Mouse (Mus musculus) embryonic facial prominence, embryonic 15.5 days (tissue): ENCODE results near the gene Cerkl. TPM values are rescaled to one million over a fixed set of nuclear protein-coding genes. Genes with fewer than 3 reads are reported as not detected.

ENCODE experiments used
- ATAC-seq: fragments of 200-750 bp; cut with Nextera tagmentation; 2 replicates; pipeline ENCODE4 v1.8.0; 2017; ENCODE audit warnings: low read depth, moderate TSS enrichment; ENCODE audit not compliant: insufficient number of reproducible peaks, low FRiP score, low TSS enrichment
- H3K27ac ChIP-seq: fragments of 300-500 bp; sonication (generic); replicated peaks from 2 replicates; pipeline ENCODE4 v1.5.1; 2015; ENCODE audit warnings: mild to moderate bottlenecking, inconsistent platforms
- H3K27me3 ChIP-seq: fragments of 300-500 bp; sonication (generic); 2 replicates; pipeline ENCODE4 v1.6.1; 2015; ENCODE audit warnings: inconsistent platforms
- H3K36me3 ChIP-seq: fragments of 300-500 bp; sonication (generic); 2 replicates; pipeline ENCODE4 v1.6.1; 2015; ENCODE audit warnings: mild to moderate bottlenecking, inconsistent platforms
- H3K4me1 ChIP-seq: fragments of 300-500 bp; sonication (generic); 2 replicates; pipeline ENCODE4 v1.6.1; 2015; ENCODE audit warnings: inconsistent platforms
- H3K4me2 ChIP-seq: fragments of 300-500 bp; sonication (generic); replicated peaks from 2 replicates; pipeline ENCODE4 v1.6.1; 2015; ENCODE audit warnings: mild to moderate bottlenecking, inconsistent platforms
- H3K4me3 ChIP-seq: fragments of 300-500 bp; sonication (generic); replicated peaks from 2 replicates; pipeline ENCODE4 v1.5.1; 2015; ENCODE audit warnings: mild to moderate bottlenecking, inconsistent platforms
- H3K9ac ChIP-seq: fragments of 300-500 bp; sonication (generic); 2 replicates; pipeline ENCODE4 v1.6.1; 2015; ENCODE audit warnings: inconsistent platforms
- H3K9me3 ChIP-seq: fragments of 300-500 bp; sonication (generic); replicated peaks from 2 replicates; pipeline ENCODE4 v1.6.1; 2016; ENCODE audit warnings: inconsistent platforms
- WGBS: fragments of 180-500 bp; shearing (Covaris S2); methylation state at CpG from one replicate; pipeline ENCODE4 v1.1.7; 2015; 5-methylcytosine and 5-hydroxymethylcytosine counted together
- polyA plus RNA-seq: library from polyadenylated mRNA; unstranded; fragments of >200 nt; fragmentation: Nextera tagmentation; extraction: Ambion mirVana; gene quantifications from 2 replicates; pipeline ENCODE4 v1.2.1, GENCODE M21; 2015

Cerkl gene
- polyA plus RNA-seq, 1 experiment from 2014 or later: 4.0 TPM

DNA sequence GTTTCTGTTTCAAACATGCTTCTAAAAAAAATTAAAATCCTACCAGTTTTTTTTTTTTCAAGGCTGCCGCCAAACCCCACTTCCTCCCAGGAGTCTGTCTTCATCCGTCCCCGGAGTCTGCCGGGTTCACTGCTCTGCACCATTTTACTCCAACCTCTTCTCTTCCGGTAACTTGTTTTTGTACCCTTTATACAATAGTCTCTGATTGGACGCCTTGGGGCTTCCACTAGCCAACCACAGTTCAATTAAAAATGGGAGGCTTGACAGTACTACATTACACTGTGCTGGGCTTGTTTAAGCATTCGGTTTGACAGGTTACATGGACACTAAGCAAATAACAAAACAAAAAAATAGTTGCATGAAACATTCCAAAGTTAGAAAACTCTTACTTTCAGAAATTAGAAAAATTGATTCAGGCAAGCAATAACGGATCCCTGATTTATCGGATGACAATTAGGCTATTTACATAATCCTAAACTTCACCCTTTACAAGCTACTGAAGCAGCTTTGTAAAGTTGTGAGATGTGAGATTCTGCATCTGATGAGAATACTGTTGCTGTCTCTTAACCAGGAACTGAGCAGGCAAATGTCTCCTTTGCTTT lies 85.8 kb downstream of the Cerkl start:
- Histone ChIP-seq H3K27ac (no peak overlapping the region), H3K4me2 (peak overlapping the region; percentile 24; the same call in 1 of the 2 replicates), H3K27me3 (no peaks in the 10 kb centered on the region), H3K4me3 (peak overlapping the region; percentile 20), H3K4me1 (no peaks in the 10 kb centered on the region), H3K36me3 (no peaks in the 10 kb centered on the region), H3K9me3 (no peaks in the 10 kb centered on the region), H3K9ac (no peak overlapping the region)
- ATAC-seq: no peak
- 62% methylated on average over 9 of the region's 9 CpGs for WGBS

DNA sequence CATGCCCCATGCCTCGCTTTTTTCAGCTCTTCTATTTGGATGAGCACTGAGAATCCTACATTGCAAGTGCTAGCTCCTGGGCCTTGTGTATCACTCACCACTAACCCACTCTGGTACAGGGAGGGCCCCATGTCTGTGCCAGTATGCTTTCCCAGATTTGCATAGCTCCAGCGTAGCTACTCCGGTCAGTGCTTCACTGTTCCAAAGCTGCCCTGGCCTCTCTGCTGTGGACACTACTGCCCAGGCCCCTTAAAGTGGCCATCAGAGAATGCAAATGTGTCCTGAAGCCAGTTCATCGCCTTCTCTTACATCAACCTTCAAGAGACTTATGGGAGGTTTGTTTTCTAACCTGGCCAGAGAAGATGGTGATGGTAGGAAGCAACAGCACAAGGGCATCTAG lies 86.7 kb downstream of the Cerkl start:
- no peak for ATAC-seq
- no peak overlapping the region for H3K27ac ChIP-seq
- H3K9ac ChIP-seq: no peak overlapping the region
- H3K27me3 ChIP-seq: no peaks in the 10 kb centered on the region
- no peaks in the 10 kb centered on the region for H3K4me1 ChIP-seq
- no peaks in the 10 kb centered on the region for H3K36me3 ChIP-seq
- H3K9me3 ChIP-seq: no peaks in the 10 kb centered on the region
- no peak overlapping the region for H3K4me3 ChIP-seq
- 83% methylated on average over 4 of the region's 4 CpGs for WGBS
- 0 out of 2 replicates have a peak overlapping the region, but pooled peaks have one; percentile 24 for H3K4me2 ChIP-seq

- 49% methylated on average over 7 of the region's 7 CpGs for WGBS
- H3K27me3 ChIP-seq: no peaks in the 10 kb centered on the region
- H3K4me1 ChIP-seq: no peaks in the 10 kb centered on the region
- no peak overlapping the region for H3K4me2 ChIP-seq
- no peak overlapping the region for H3K4me3 ChIP-seq
- H3K27ac ChIP-seq: no peak overlapping the region
- no peaks in the 10 kb centered on the region for H3K9me3 ChIP-seq
- no peak for ATAC-seq
- H3K9ac ChIP-seq: no peak overlapping the region
- no peaks in the 10 kb centered on the region for H3K36me3 ChIP-seq
These were observed 87.5 kb downstream of the Cerkl start for GRCm38 (mm10) chr2:79369061-79369524.

GRCm38 (mm10) chr2:79368661-79369060 lies 87.9 kb downstream of the Cerkl start:
- no peaks in the 10 kb centered on the region for H3K9me3 ChIP-seq
- H3K27ac ChIP-seq: no peak overlapping the region
- H3K4me2 ChIP-seq: no peak overlapping the region
- no peak overlapping the region for H3K9ac ChIP-seq
- H3K36me3 ChIP-seq: no peaks in the 10 kb centered on the region
- WGBS: 76% methylated on average over 12 of the region's 12 CpGs
- no peaks in the 10 kb centered on the region for H3K27me3 ChIP-seq
- no peak overlapping the region for H3K4me3 ChIP-seq
- no peak for ATAC-seq
- no peaks in the 10 kb centered on the region for H3K4me1 ChIP-seq

DNA sequence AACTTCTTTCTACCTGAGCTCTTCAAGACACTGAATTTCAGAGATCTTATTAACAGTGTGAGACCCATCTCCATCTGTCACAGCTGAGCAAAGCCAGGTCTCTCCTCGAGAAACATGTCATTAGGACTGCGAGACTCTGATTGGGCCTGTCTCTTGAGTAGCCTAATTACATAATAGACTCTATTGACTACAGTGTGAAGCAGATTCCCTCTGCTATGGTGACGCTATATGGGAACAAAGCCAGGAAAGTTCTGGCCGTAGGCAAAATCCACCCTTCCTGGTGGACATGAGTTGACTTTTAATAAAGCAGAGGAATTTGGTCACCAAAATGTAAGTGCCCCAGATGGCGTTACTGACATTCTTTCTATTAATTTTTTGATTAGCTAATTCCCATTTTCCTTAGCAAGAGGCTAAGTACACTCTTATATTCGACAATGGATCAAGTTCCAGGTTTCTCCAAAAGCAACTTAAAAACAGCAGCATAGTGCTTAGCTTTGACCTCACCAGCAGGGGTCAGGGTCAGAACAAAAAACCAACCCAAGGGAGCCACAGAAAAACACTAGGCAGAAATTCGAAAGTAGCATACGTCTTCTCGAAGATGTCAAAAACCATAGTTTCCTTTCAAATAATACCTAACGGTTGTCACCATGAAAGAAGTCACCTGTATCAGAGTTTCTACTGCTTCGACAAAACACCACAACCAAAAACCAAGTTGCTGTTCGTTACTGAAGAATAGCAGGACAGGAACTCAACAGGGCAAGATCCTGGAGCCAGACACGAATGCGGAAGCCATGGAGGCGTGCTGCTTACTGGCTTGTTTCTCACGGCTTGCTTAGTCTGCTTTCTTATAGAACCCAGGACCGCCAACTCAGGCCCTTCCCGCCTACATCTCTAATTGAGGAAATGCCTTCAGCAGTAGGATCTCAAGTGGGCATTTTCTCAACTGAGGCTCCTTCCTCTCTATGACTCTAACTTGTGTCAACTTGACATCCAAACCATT lies 88.8 kb downstream of the Cerkl start:
- Histone ChIP-seq H3K9me3 (no peaks in the 10 kb centered on the region), H3K4me3 (no peak overlapping the region), H3K9ac (no peak overlapping the region), H3K4me2 (no peak overlapping the region), H3K27me3 (no peaks in the 10 kb centered on the region), H3K36me3 (no peaks in the 10 kb centered on the region), H3K27ac (no peak overlapping the region), H3K4me1 (no peaks in the 10 kb centered on the region)
- peak; percentile 54; the same call in 1 of the 2 replicates for ATAC-seq
- 67% methylated on average over 18 of the region's 18 CpGs for WGBS

DNA sequence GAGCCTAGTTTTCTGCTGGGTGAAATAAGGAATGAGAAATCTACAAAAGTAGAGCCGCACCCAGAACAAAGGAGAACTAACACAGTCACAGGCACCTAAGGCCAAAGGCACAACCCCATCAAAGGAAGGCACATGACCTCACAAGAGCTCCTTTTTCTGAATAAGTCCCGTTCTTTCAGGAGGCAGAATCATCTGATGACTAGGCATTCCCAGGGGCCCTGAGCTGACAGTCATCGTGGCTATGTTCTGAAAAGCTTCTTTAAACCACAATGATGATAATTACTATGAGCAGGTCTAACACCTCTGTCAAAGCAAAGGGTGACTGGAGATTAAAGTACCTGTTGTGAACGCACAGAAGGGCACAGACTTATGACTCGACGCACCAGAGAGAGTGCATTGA lies 92.7 kb downstream of the Cerkl start:
- Histone ChIP-seq H3K4me3 (no peak overlapping the region), H3K9ac (no peak overlapping the region), H3K9me3 (no peaks in the 10 kb centered on the region), H3K27me3 (no peaks in the 10 kb centered on the region), H3K27ac (no peak overlapping the region), H3K4me1 (no peaks in the 10 kb centered on the region), H3K4me2 (no peak overlapping the region), H3K36me3 (no peaks in the 10 kb centered on the region)
- no peak for ATAC-seq
- WGBS: 58% methylated on average over 6 of the region's 6 CpGs

GRCm38 (mm10) chr2:79362029-79362428 lies 94.6 kb downstream of the Cerkl start:
- Histone ChIP-seq H3K9ac (no peak overlapping the region), H3K27me3 (no peaks in the 10 kb centered on the region), H3K4me1 (no peaks in the 10 kb centered on the region), H3K4me3 (no peak overlapping the region), H3K27ac (no peak overlapping the region), H3K36me3 (no peaks in the 10 kb centered on the region), H3K9me3 (no peaks in the 10 kb centered on the region), H3K4me2 (no peak overlapping the region)
- 44% methylated on average over 6 of the region's 6 CpGs for WGBS
- no peak for ATAC-seq

GRCm38 (mm10) chr2:79357835-79358234 lies 98.8 kb downstream of the Cerkl start:
- Histone ChIP-seq H3K27ac (no peak overlapping the region), H3K36me3 (no peaks in the 10 kb centered on the region), H3K9ac (no peak overlapping the region), H3K9me3 (no peaks in the 10 kb centered on the region), H3K4me3 (no peak overlapping the region), H3K4me1 (no peaks in the 10 kb centered on the region), H3K4me2 (no peak overlapping the region), H3K27me3 (no peaks in the 10 kb centered on the region)
- WGBS: 71% methylated on average over 3 of the region's 3 CpGs
- no peak for ATAC-seq

DNA sequence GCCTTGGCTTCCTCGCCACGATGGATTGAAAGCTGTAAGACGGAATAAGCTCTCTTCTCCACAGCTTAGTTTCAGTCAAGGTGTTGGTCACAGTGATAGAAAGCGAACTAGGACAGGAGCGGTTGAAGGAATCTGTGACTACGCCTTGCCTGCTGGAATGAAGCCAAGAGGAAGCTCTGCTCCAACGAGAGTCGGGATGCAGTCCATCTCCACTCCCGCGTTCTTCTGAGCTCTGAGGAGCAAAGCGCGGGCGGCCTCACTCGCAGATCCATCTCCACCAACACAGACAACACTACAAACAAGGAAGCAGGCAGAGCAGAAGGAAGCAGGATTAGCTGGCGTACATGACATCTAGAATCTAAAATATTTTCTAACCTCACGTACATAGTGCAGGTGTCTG lies 101.8 kb downstream of the Cerkl start:
- 87% methylated on average over 16 of the region's 16 CpGs for WGBS
- Histone ChIP-seq H3K4me2 (no peak overlapping the region), H3K36me3 (no peaks in the 10 kb centered on the region), H3K4me1 (no peaks in the 10 kb centered on the region), H3K27ac (no peak overlapping the region), H3K9me3 (no peaks in the 10 kb centered on the region), H3K4me3 (no peak overlapping the region), H3K27me3 (no peaks in the 10 kb centered on the region), H3K9ac (no peak overlapping the region)
- no peak for ATAC-seq

DNA sequence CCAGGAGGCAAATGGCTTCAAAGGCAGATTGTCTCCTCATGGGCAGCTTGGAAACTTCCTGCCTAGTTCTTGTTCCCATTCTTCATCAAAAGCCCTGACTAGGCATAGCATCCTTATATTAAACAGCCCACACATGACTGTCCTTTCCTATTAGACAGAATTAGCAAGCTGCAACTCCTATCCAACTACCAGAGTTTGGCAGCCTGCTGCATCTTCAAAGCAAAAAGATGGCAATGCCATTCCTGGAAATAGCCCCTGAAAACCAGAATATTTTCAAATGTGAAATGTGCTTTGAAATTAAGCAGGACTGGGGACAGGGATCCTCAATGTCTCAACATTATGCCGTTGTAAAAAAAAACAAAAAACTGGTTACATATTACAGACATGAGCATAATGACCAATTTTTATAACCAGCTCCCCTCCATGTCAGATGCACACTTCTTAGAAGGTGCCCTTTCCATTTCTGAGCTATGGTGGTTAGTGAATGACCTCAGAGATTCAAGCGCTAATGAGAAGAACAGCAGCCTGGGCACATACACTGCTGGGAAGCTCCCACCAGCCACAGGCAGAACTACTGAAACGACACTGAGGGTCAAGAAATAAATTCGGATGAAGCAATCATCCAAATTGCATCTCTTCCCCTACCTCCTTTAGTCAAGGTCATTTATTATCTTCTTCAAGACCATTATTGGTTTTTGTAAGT lies 104.3 kb downstream of the Cerkl start:
- Histone ChIP-seq H3K4me1 (no peaks in the 10 kb centered on the region), H3K4me2 (no peak overlapping the region), H3K27me3 (no peaks in the 10 kb centered on the region), H3K36me3 (no peaks in the 10 kb centered on the region), H3K9ac (no peak overlapping the region), H3K27ac (no peak overlapping the region), H3K9me3 (no peaks in the 10 kb centered on the region), H3K4me3 (no peak overlapping the region)
- 74% methylated on average over 4 of the region's 4 CpGs for WGBS
- no peak for ATAC-seq
